Mouse (Mus musculus) cerebellum, adult 2 months (tissue): ENCODE measurements at regions not wholly inside any gene's neighbourhood (a gene's known extent, or its start where the extent isn't known, plus 50 kb on each side); places are given as distances from the start of the nearest gene placed in this dataset.

Experiments
- CTCF ChIP-seq: fragments of 200-500 bp; IDR thresholded peaks from 2 replicates; pipeline ENCODE4 v1.5.1; 2011; ENCODE audit warnings: low read depth, mild to moderate bottlenecking, control low read depth, low read length, moderate library complexity, borderline replicate concordance; ENCODE audit not compliant: insufficient read depth
- POLR2A ChIP-seq: fragments of 200-500 bp; IDR thresholded peaks from 2 replicates; pipeline ENCODE4 v1.6.1; 2011; ENCODE audit warnings: low read length, control low read depth, borderline replicate concordance; ENCODE audit not compliant: insufficient read depth

DNA sequence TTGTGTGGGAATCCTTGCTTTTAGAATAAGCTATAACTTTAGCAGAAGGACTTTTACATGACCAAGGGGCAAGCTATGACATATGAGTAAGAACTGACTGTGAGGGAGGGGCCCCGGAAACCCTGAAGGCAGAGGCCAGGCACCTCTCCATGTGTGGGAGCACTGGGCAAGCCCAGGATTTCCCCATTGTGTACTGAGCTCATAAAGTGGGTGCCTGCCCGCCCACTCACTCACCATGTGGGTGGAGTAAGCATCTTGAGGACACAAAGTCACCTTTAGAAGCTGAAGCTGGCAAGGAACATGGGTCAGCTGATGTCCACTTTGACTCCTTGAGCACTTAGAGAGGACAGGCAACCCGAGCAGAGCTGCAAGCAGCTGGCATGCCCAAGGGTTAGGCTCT, 323.3 kb downstream of the Bcl11a start:
- no peak for TF ChIP-seq CTCF
- TF ChIP-seq POLR2A, result no peak
